Mouse (Mus musculus): Measurements from ENCODE around the gene Gimap9.

DNA sequence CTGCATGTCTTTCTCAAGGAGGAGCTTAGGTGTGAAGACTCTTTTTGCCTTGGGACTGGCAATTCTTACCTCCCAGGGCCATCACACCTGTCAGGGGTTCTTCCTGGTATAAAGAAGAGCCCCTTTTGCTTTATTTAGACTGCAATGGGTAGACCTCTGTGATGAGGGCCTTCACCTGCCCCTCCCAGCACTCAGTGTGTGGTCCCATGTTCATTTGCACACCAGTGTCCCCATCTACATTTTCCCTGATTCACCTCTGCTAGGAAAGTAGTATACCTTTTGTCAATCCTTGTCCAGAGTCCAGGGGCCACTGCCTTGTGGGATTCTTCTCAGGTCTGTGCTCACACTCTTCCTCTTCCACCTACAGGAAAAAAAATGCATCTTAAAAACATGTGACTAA lies 28.2 kb downstream of the Gimap9 start:
- no peak for TF ChIP-seq POLR2A (IDR thresholded peaks at IDR 0.05; ENCODE audit: insufficient read depth, low read depth, low read length)
- no peak for TF ChIP-seq CTCF (IDR thresholded peaks at IDR 0.05; ENCODE audit: insufficient read depth, low read depth, low read length)
